ENCODE assay signal across 16 mouse cellular contexts in genomic region chr1:180158648-180159047, GRCm38 (mm10).
"Had no signal": no experiment of that assay in that cellular context is flagged by ENCODE, and none has a peak within 500 bp of the region (broad histone marks: within the 10 kb centered on the region; RNA-seq: fewer than 3 reads in every experiment).

No protein-coding gene starts in this region.

- H3K9me3 ChIP-seq: limb, embryonic 15.5 days; liver, embryonic 13.5 days; midbrain, embryonic 12.5 days; neural tube, embryonic 13.5 days had no signal

- H3K4me3 ChIP-seq: layer of hippocampus, adult 2 months; limb, embryonic 15.5 days; liver, embryonic 13.5 days; midbrain, embryonic 12.5 days; neural tube, embryonic 13.5 days had no signal

- H3K27ac ChIP-seq: layer of hippocampus, adult 2 months; limb, embryonic 15.5 days; liver, embryonic 13.5 days; midbrain, embryonic 12.5 days; neural tube, embryonic 13.5 days had no signal

- DNase-seq: kidney, adult 11 months; kidney, postnatal 10 days; kidney, postnatal 4 days; left cerebral cortex, postnatal 4 days; liver, embryonic 13.5 days; lung, adult 2 months; retina, postnatal 1 day; right cerebral cortex, postnatal 4 days; spleen, adult 18-20 months; thymus, adult 2 months; thymus, postnatal 36 days had no signal

- H3K4me1 ChIP-seq: liver, embryonic 13.5 days; midbrain, embryonic 12.5 days; neural tube, embryonic 13.5 days had no signal

- ATAC-seq: midbrain, embryonic 16.5 days had no signal

- H3K9ac ChIP-seq: limb, embryonic 15.5 days; liver, embryonic 13.5 days; midbrain, embryonic 12.5 days; neural tube, embryonic 13.5 days had no signal

- H3K27me3 ChIP-seq: limb, embryonic 15.5 days; liver, embryonic 13.5 days; midbrain, embryonic 12.5 days; neural tube, embryonic 13.5 days had no signal

- H3K4me2 ChIP-seq: limb, embryonic 15.5 days; liver, embryonic 13.5 days; midbrain, embryonic 12.5 days; neural tube, embryonic 13.5 days had no signal
